Mouse (Mus musculus) MEL (cell line): ENCODE measurements at regions not wholly inside any gene's neighbourhood (a gene's known extent, or its start where the extent isn't known, plus 50 kb on each side); places are given as distances from the start of the nearest gene placed in this dataset.

ENCODE experiments used
- BHLHE40 ChIP-seq: IDR thresholded peaks from 2 replicates; pipeline ENCODE4 v1.6.1; 2012; ENCODE audit warnings: low read depth, mild to moderate bottlenecking, inconsistent platforms, low read length, improper control_type of control experiment, borderline replicate concordance
- CTCF ChIP-seq, 3 experiments: IDR thresholded peaks in 2 of 3; conservative IDR thresholded peaks in 1 of 3; 2 replicates each; pipeline ENCODE4 v1.5.1; 2011 to 2012; ENCODE audit warnings: low read length in 3 of 3, low read depth in 2 of 3, mild to moderate bottlenecking in 2 of 3, improper control_type of control experiment in 1 of 3, inconsistent platforms in 1 of 3, mixed read lengths in 1 of 3, moderate library complexity in 1 of 3; ENCODE audit not compliant: control insufficient read depth in 1 of 3, insufficient read depth in 1 of 3, poor library complexity in 1 of 3, severe bottlenecking in 1 of 3
- EP300 ChIP-seq, 2 experiments: IDR thresholded peaks; 2 replicates each; pipeline ENCODE4 v1.6.1; 2011; ENCODE audit warnings: improper control_type of control experiment in 2 of 2, low read length in 2 of 2, low read depth in 1 of 2, mild to moderate bottlenecking in 1 of 2
- GATA1 ChIP-seq: IDR thresholded peaks from 2 replicates; pipeline ENCODE4 v1.6.1; 2011; ENCODE audit warnings: low read depth, low read length, improper control_type of control experiment
- KAT2A ChIP-seq: conservative IDR thresholded peaks from 2 replicates; pipeline ENCODE4 v1.6.1; 2012; ENCODE audit warnings: low read depth, low read length, improper control_type of control experiment, inconsistent platforms
- MAX ChIP-seq: IDR thresholded peaks from 2 replicates; pipeline ENCODE4 v1.6.1; 2011; ENCODE audit warnings: low read length, improper control_type of control experiment
- MAZ ChIP-seq: IDR thresholded peaks from 2 replicates; pipeline ENCODE4 v1.6.1; 2012; ENCODE audit warnings: low read depth, mild to moderate bottlenecking, inconsistent platforms, low read length, improper control_type of control experiment
- POLR2A ChIP-seq, 2 experiments: IDR thresholded peaks; 2 replicates each; pipeline ENCODE4 v1.6.1; 2011 to 2012; ENCODE audit warnings: low read length in 2 of 2, mild to moderate bottlenecking in 2 of 2, control low read depth in 1 of 2, improper control_type of control experiment in 1 of 2, low read depth in 1 of 2, moderate library complexity in 1 of 2; ENCODE audit not compliant: control insufficient read depth in 1 of 2, insufficient read depth in 1 of 2, poor library complexity in 1 of 2
- POLR2AphosphoS5 ChIP-seq: IDR thresholded peaks from 2 replicates; pipeline ENCODE4 v1.6.1; 2012; ENCODE audit warnings: low read depth, borderline replicate concordance, mild to moderate bottlenecking, inconsistent platforms, low read length, moderate library complexity, mixed read lengths
- RAD21 ChIP-seq: IDR thresholded peaks from 2 replicates; pipeline ENCODE4 v1.6.1; 2011; ENCODE audit warnings: mild to moderate bottlenecking, low read depth, low read length, improper control_type of control experiment
- USF1 ChIP-seq: IDR thresholded peaks from 2 replicates; pipeline ENCODE4 v1.6.1; 2014; ENCODE audit warnings: low read depth, mild to moderate bottlenecking, inconsistent platforms, low read length, improper control_type of control experiment, moderate library complexity
- USF2 ChIP-seq, 2 experiments: IDR thresholded peaks; 2 replicates each; pipeline ENCODE4 v1.6.1; 2011 to 2012; ENCODE audit warnings: improper control_type of control experiment in 2 of 2, low read length in 2 of 2, borderline replicate concordance in 1 of 2, inconsistent platforms in 1 of 2, low read depth in 1 of 2, mild to moderate bottlenecking in 1 of 2; ENCODE audit not compliant: insufficient read depth in 1 of 2
- ZC3H11A ChIP-seq: IDR thresholded peaks from 2 replicates; pipeline ENCODE4 v1.6.1; 2012; ENCODE audit warnings: low read depth, mild to moderate bottlenecking, inconsistent platforms, low read length, improper control_type of control experiment
- ZNF384 ChIP-seq: IDR thresholded peaks from 2 replicates; pipeline ENCODE4 v1.6.1; 2012; ENCODE audit warnings: low read depth, mild to moderate bottlenecking, inconsistent platforms, low read length, improper control_type of control experiment

DNA sequence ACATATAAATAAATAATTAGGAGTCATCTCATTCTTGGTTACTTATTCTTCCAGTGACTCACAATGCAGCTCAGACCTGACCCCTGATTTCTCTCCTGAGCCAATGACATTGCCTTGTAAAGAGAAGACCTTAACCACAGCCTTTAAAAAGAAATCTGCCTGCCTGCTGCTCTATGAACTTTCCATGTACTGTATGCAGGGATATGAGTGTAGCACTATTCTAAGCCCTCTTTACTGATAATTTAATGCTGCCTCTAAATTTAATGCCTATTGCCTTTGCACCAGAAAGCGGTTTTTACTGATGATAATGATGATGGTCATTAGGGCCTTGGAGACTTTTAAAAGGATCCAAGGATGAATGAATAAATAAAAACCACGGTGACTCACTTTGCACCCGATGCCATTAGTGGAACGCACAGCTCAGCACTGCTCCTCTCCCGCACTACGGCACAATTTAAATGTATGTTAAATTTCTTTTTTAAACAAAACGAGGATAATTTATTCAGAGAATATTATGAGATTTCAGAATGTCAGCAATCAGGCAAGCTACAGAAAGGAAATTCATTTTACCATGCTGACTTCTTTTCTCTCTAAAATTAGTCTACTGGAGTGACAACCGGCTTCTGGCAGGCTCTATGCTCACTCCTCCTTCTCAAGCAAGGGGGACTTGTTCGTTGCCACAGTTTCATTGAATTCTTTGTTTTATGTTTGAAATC, 139.5 kb upstream of the Zfp770 start:
- TF ChIP-seq EP300 (IDR thresholded peaks at IDR 0.05; ENCODE audit: low read depth in 1 of 2, low read length in 2 of 2), result no peak
- no peak for TF ChIP-seq MAZ
- no peak for TF ChIP-seq CTCF (IDR thresholded peaks at IDR 0.05 in 2 of 3, conservative IDR thresholded peaks at IDR 0.05 in 1 of 3; ENCODE audit: control insufficient read depth in 1 of 3, insufficient read depth in 1 of 3, low read depth in 2 of 3, low read length in 3 of 3, poor library complexity in 1 of 3, severe bottlenecking in 1 of 3)
- no peak for TF ChIP-seq RAD21
- no peak for TF ChIP-seq ZC3H11A
- no peak for TF ChIP-seq KAT2A
- TF ChIP-seq GATA1, result no peak
- no peak for TF ChIP-seq BHLHE40
- no peak for TF ChIP-seq USF2 (IDR thresholded peaks at IDR 0.05; ENCODE audit: borderline replicate concordance in 1 of 2, insufficient read depth in 1 of 2, low read depth in 1 of 2, low read length in 2 of 2)
- TF ChIP-seq MAX, result no peak
- no peak for TF ChIP-seq POLR2A (IDR thresholded peaks at IDR 0.05; ENCODE audit: control insufficient read depth in 1 of 2, insufficient read depth in 1 of 2, low read depth in 1 of 2, low read length in 2 of 2, poor library complexity in 1 of 2)
- no peak for TF ChIP-seq POLR2AphosphoS5
- TF ChIP-seq USF1, result no peak
- no peak for TF ChIP-seq ZNF384
